Mouse (Mus musculus) midbrain, embryonic 14.5 days (tissue): ENCODE data around the gene Artn. TPM values are rescaled to one million over a fixed set of nuclear protein-coding genes. Genes with fewer than 3 reads are reported as not detected.

Experiments used
- ATAC-seq: fragments of 200-750 bp; cut with Nextera tagmentation; 2 replicates; pipeline ENCODE4 v1.8.0; 2017; ENCODE audit warnings: moderate number of reproducible peaks, moderate library complexity; ENCODE audit not compliant: low FRiP score, low TSS enrichment
- DNase-seq: peaks from one replicate; pipeline ENCODE4 v3.0.0-alpha.2; 2015
- H3K27ac ChIP-seq: fragments of 300-500 bp; sonication (generic); replicated peaks from 2 replicates; pipeline ENCODE4 v1.5.1; 2014; ENCODE audit warnings: mild to moderate bottlenecking, low read depth, low read length, moderate library complexity
- H3K27me3 ChIP-seq: fragments of 300-500 bp; sonication (generic); 2 replicates; pipeline ENCODE4 v1.6.1; 2014; ENCODE audit warnings: low read length, control low read depth, mixed read lengths; ENCODE audit not compliant: control insufficient read depth, insufficient read depth
- H3K36me3 ChIP-seq: fragments of 300-500 bp; sonication (generic); 2 replicates; pipeline ENCODE4 v1.6.1; 2014; ENCODE audit warnings: low read length, control low read depth; ENCODE audit not compliant: control insufficient read depth, insufficient read depth
- H3K4me1 ChIP-seq: fragments of 300-500 bp; sonication (generic); 2 replicates; pipeline ENCODE4 v1.6.1; 2014; ENCODE audit warnings: mild to moderate bottlenecking, antibody characterized with exemption, low read length, control low read depth; ENCODE audit not compliant: control insufficient read depth, insufficient read depth
- H3K4me2 ChIP-seq: fragments of 300-500 bp; sonication (generic); 2 replicates; pipeline ENCODE4 v1.6.1; 2014; ENCODE audit warnings: mild to moderate bottlenecking, low read length, moderate library complexity
- H3K4me3 ChIP-seq: fragments of 300-500 bp; sonication (generic); replicated peaks from 2 replicates; pipeline ENCODE4 v1.5.1; 2014; ENCODE audit warnings: low read depth, low read length
- H3K9ac ChIP-seq: fragments of 300-500 bp; sonication (generic); replicated peaks from 2 replicates; pipeline ENCODE4 v1.6.1; 2014; ENCODE audit warnings: mild to moderate bottlenecking, low read length, moderate library complexity
- H3K9me3 ChIP-seq: fragments of 300-500 bp; sonication (generic); 2 replicates; pipeline ENCODE4 v1.6.1; 2016; ENCODE audit warnings: low read length, control low read depth, mixed read lengths; ENCODE audit not compliant: control insufficient read depth
- WGBS: fragments of 180-500 bp; shearing (Covaris S2); extraction: QIAGEN DNeasy Blood & Tissue Kit; methylation state at CpG from one replicate; pipeline ENCODE4 v1.1.7; 2014; 5-methylcytosine and 5-hydroxymethylcytosine counted together
- polyA plus RNA-seq: library from polyadenylated mRNA; unstranded; fragments of >200 nt; fragmentation: Nextera tagmentation; extraction: Ambion mirVana; gene quantifications from 2 replicates; pipeline ENCODE4 v1.2.1, GENCODE M21; 2014

Gene Artn
- polyA plus RNA-seq, 1 experiment from 2014 or later = 0.66 TPM

DNA sequence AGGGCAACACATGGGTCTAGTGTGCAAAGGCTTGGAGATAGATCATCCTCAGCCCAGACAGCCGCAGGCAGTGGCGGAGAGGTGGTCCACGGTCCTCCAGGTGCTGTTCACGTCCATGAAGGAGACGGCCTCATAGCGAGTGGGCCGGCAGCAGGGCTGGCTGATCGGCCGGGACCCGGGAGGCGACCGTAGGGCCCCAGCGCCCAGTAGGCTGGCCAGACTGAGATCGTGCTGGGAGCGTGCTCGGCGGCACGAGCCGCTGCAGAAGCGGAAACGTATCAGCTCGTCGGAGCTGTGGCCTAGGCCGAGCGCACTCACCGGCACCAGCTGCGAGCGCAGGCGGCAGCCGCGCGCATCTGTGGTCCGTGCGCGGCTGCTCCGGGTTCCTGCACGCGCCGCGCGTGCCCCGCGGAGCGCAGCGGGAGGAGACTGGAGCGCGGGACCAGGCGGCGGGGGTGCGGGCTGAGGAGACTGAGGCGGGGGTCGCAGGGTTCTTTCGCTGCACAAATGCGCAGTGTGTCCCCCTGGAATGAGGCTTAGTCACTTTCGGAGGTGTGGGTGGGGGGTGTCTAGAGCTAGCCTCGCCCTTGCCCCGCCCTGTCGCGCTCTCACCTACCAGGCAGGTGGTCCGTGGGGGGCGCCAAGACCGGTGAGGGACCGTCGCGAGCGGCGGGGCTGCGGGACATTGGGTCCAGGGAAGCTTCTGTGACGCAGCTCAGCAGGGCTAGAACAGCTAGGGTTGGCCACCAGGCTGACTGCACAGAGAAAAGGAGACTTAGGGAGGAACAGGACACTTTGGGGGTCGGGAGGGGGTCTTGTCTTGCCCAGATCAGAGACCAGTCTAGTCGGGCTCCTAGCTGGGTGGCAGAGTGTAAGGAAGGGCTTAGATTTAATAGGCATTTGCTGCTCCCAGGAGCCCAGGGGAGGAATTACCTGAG lies 2.7 kb downstream of the Artn start:
- Histone ChIP-seq H3K27ac (peak overlapping the region; percentile 28; the same call in 1 of the 2 replicates), H3K27me3 (peaks cover 46% of the 10 kb centered on the region), H3K9ac (peak overlapping the region; percentile 60), H3K36me3 (no peaks in the 10 kb centered on the region), H3K4me2 (peak overlapping the region; percentile 92), H3K4me1 (peaks cover 16% of the 10 kb centered on the region), H3K9me3 (no peaks in the 10 kb centered on the region), H3K4me3 (peak overlapping the region; percentile 47)
- DNase-seq = peak; percentile 89
- WGBS = under 1% methylated on average over 71 of the region's 71 CpGs
- ATAC-seq = peak; percentile 77

DNA sequence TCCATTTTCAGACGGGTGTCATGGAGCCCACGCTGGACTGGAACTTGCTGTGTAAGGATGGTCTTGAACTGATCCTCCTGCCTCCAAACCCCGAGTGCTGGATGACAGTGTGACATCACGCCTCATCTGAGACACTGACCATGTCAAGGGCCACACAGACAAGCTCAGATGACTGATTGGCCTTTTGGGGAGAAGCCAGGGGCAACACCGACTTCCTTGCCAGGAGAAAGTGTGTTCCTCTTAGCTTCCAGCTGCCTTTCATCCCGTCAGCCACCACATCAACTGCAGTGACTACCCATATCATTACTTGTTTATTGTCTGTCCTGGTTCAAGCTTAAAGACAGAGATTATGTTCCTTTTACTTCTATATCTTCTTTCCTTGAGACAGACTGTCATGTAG lies 4.6 kb downstream of the Artn start:
- Histone ChIP-seq H3K27me3 (peaks cover 40% of the 10 kb centered on the region; the same call in 1 of the 2 replicates), H3K9ac (no peak overlapping the region), H3K4me2 (no peak overlapping the region), H3K4me3 (no peak overlapping the region), H3K36me3 (no peaks in the 10 kb centered on the region), H3K27ac (no peak overlapping the region), H3K9me3 (no peaks in the 10 kb centered on the region), H3K4me1 (peaks cover 16% of the 10 kb centered on the region)
- no peak for DNase-seq
- no peak for ATAC-seq
- WGBS = 61% methylated on average over 6 of the region's 6 CpGs

DNA sequence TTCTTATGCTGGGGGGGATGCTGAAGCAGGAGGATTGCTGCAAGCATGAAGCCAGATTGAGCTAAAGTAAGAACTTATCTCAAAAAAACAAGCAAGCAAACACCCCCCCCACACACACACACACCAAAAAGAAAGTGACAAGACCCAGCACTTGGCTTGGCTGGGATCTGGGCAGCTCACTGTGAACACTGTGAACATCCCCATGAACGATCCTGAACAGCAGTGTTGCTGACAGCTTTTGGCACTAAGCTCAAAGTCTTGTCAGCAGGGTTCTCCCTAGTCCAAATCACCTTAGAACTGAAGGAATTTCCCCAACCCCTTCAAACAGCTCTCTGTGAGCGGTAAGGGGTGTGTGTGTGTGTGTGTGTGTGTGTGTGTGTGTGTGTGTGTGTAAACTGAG lies 6.1 kb downstream of the Artn start:
- no peak for DNase-seq
- no peak overlapping the region for H3K27ac ChIP-seq
- no peak overlapping the region for H3K4me2 ChIP-seq
- no peak overlapping the region for H3K9ac ChIP-seq
- peaks cover 28% of the 10 kb centered on the region; the same call in 1 of the 2 replicates for H3K27me3 ChIP-seq
- H3K4me3 ChIP-seq = no peak overlapping the region
- H3K36me3 ChIP-seq = no peaks in the 10 kb centered on the region
- no peak for ATAC-seq
- peaks cover 6% of the 10 kb centered on the region; the same call in 1 of the 2 replicates for H3K4me1 ChIP-seq
- 64% methylated on average over 2 of the region's 2 CpGs for WGBS
- no peaks in the 10 kb centered on the region for H3K9me3 ChIP-seq

DNA sequence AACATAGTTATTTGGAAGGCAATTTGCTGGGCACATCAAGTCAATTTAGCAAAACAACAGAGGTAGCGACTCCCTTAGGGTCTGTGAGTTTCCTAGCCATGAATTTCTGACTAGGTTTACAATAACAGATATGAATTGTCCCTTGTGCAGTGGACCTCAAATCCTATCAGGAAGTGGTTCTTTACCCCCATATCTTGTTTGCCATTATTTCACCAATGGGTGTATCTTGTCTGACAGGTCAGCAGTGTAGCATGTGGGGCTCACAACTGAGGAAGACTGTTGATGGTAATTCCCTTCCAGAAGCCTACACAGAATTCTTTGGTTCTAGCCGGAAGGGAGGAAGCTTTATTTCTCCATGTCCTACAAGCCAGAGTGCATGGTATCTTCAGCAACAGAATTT lies 8.2 kb downstream of the Artn start:
- H3K27ac ChIP-seq = no peak overlapping the region
- peaks cover 11% of the 10 kb centered on the region; the same call in 1 of the 2 replicates for H3K27me3 ChIP-seq
- WGBS = 91% methylated on average over 2 of the region's 2 CpGs
- DNase-seq (no peak), ATAC-seq (no peak)
- no peak overlapping the region for H3K9ac ChIP-seq
- H3K4me3 ChIP-seq = no peak overlapping the region
- H3K4me2 ChIP-seq = no peak overlapping the region
- H3K9me3 ChIP-seq = no peaks in the 10 kb centered on the region
- no peaks in the 10 kb centered on the region for H3K36me3 ChIP-seq
- no peaks in the 10 kb centered on the region for H3K4me1 ChIP-seq

- no peaks in the 10 kb centered on the region for H3K9me3 ChIP-seq
- WGBS = 93% methylated on average over 5 of the region's 5 CpGs
- H3K4me2 ChIP-seq = no peak overlapping the region
- H3K27ac ChIP-seq = no peak overlapping the region
- H3K4me3 ChIP-seq = no peak overlapping the region
- H3K4me1 ChIP-seq = peaks cover 13% of the 10 kb centered on the region
- H3K36me3 ChIP-seq = no peaks in the 10 kb centered on the region
- no peaks in the 10 kb centered on the region for H3K27me3 ChIP-seq
- no peak for ATAC-seq
- no peak overlapping the region for H3K9ac ChIP-seq
- no peak for DNase-seq
Observed at GRCm38 (mm10) chr4:117918762-117919161, 10.8 kb downstream of the Artn start.

- WGBS = 75% methylated on average over 3 of the region's 3 CpGs
- Histone ChIP-seq H3K9ac (no peak overlapping the region), H3K36me3 (no peaks in the 10 kb centered on the region), H3K27ac (no peak overlapping the region), H3K4me2 (no peak overlapping the region), H3K9me3 (no peaks in the 10 kb centered on the region), H3K4me3 (no peak overlapping the region), H3K4me1 (peaks cover 18% of the 10 kb centered on the region), H3K27me3 (no peaks in the 10 kb centered on the region)
- DNase-seq (no peak), ATAC-seq (no peak)
Observed at GRCm38 (mm10) chr4:117918261-117918660, 11.3 kb downstream of the Artn start.

DNA sequence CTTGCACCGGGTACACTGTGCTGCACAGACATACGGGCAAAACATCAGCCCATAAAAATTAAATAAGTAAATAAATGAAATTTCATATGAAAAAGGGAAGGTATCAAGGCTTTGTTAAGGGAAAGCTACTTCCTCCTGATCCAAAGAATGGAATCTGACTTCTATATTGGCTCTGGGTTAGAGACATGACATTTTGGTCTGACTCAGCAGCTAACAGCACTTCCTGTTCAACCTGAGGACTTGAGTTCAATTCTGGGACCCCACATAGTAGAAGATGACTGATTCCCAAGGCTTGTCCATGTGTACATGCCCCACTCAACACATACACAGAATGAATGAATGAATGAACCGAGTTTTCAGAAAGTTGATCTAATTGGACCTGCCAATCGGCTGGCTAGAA lies 11.7 kb downstream of the Artn start:
- Histone ChIP-seq H3K27me3 (no peaks in the 10 kb centered on the region), H3K4me1 (peaks cover 22% of the 10 kb centered on the region), H3K4me3 (no peak overlapping the region), H3K36me3 (no peaks in the 10 kb centered on the region), H3K27ac (no peak overlapping the region), H3K9ac (no peak overlapping the region), H3K4me2 (no peak overlapping the region), H3K9me3 (no peaks in the 10 kb centered on the region)
- ATAC-seq (no peak), DNase-seq (no peak)
- WGBS = 94% methylated on average over 4 of the region's 4 CpGs

DNA sequence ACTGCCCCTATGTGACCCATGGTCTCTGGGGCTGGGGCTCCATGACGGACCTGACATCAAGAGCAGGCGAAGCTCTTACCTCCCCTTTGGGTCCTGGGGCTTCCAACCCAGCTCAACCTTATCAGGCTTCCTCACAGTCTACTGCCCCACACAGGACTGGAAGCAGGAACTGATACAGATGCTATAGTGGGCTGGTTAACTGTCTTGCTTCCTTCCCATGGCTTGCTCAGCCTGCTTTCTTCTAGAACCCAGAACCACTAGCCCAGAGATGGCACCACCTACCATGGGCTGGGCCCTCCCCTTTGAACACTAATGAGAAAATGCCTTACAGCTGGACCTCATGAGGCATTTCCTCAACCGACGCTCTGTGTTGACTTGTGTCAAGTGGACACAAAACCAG lies 12.2 kb downstream of the Artn start:
- ATAC-seq = no peak
- no peak overlapping the region for H3K27ac ChIP-seq

GRCm38 (mm10) chr4:117916386-117916785 lies 13.2 kb downstream of the Artn start:
- ATAC-seq (no peak), DNase-seq (no peak)
- H3K9ac ChIP-seq = no peak overlapping the region
- no peak overlapping the region for H3K4me3 ChIP-seq
- WGBS = 93% methylated on average over 5 of the region's 5 CpGs
- no peak overlapping the region for H3K27ac ChIP-seq
- peaks cover 29% of the 10 kb centered on the region for H3K4me1 ChIP-seq
- no peaks in the 10 kb centered on the region for H3K9me3 ChIP-seq
- peaks cover 9% of the 10 kb centered on the region for H3K36me3 ChIP-seq
- H3K4me2 ChIP-seq = peak overlapping the region; percentile 99
- no peaks in the 10 kb centered on the region for H3K27me3 ChIP-seq

More for the DNA sequence above, 12.2 kb downstream of the Artn start:
- 97% methylated on average over 4 of the region's 4 CpGs for WGBS
- Histone ChIP-seq H3K9me3 (no peaks in the 10 kb centered on the region), H3K4me3 (no peak overlapping the region), H3K27me3 (no peaks in the 10 kb centered on the region), H3K4me2 (no peak overlapping the region), H3K4me1 (peaks cover 27% of the 10 kb centered on the region), H3K9ac (no peak overlapping the region), H3K36me3 (no peaks in the 10 kb centered on the region)
- DNase-seq = no peak
